Mouse (Mus musculus): Measurements from ENCODE around the gene Aoah.

Aoah gene

GRCm38 (mm10) chr13:20905195-20905594 lies 111.3 kb downstream of the Aoah start:
- no peak for DNase-seq (ENCODE audit: low spot score in 2 of 2)

GRCm38 (mm10) chr13:20916698-20917511 lies 123.0 kb downstream of the Aoah start:
- DNase-seq (ENCODE audit: low spot score in 2 of 2), result no peak

GRCm38 (mm10) chr13:20920401-20920800 lies 126.5 kb downstream of the Aoah start:
- DNase-seq (ENCODE audit: low spot score in 2 of 2), result no peak

- no peak for DNase-seq (ENCODE audit: low spot score in 2 of 2)
Measured at GRCm38 (mm10) chr13:20936016-20936415, 142.1 kb downstream of the Aoah start.

GRCm38 (mm10) chr13:20937452-20937851 lies 143.5 kb downstream of the Aoah start:
- peak; percentile 37 to 61 for DNase-seq (ENCODE audit: low spot score in 2 of 2)

- DNase-seq (ENCODE audit: low spot score in 2 of 2), result no peak
Measured at GRCm38 (mm10) chr13:20939099-20939498, 145.2 kb downstream of the Aoah start.

- peak in 1 of 2 experiments; percentile 20 for DNase-seq (ENCODE audit: low spot score in 2 of 2)
Measured at GRCm38 (mm10) chr13:20940389-20940788, 146.5 kb downstream of the Aoah start.

- DNase-seq (ENCODE audit: low spot score in 2 of 2), result no peak
Measured at GRCm38 (mm10) chr13:20941707-20942106, 147.8 kb downstream of the Aoah start.

- no peak for DNase-seq (ENCODE audit: low spot score in 2 of 2)
Measured at GRCm38 (mm10) chr13:20963086-20963485, 169.2 kb downstream of the Aoah start.

- no peak for DNase-seq (ENCODE audit: low spot score in 2 of 2)
Measured at GRCm38 (mm10) chr13:20981234-20982230, 187.6 kb downstream of the Aoah start.

- DNase-seq (ENCODE audit: low spot score in 2 of 2), result no peak
Measured at GRCm38 (mm10) chr13:20985510-20985909, 191.6 kb downstream of the Aoah start.

GRCm38 (mm10) chr13:20985961-20986360 lies 192.0 kb downstream of the Aoah start:
- DNase-seq (ENCODE audit: low spot score in 2 of 2), result no peak

GRCm38 (mm10) chr13:21005238-21005637 lies 211.3 kb downstream of the Aoah start:
- no peak for DNase-seq (ENCODE audit: low spot score in 2 of 2)

GRCm38 (mm10) chr13:21005642-21006320 lies 211.9 kb downstream of the Aoah start:
- no peak for DNase-seq (ENCODE audit: low spot score in 2 of 2)

- no peak for DNase-seq (ENCODE audit: low spot score in 2 of 2)
Measured at GRCm38 (mm10) chr13:21006321-21006653, 212.4 kb downstream of the Aoah start.

GRCm38 (mm10) chr13:21013659-21014058 lies 219.7 kb downstream of the Aoah start:
- DNase-seq (ENCODE audit: low spot score in 2 of 2), result no peak

- DNase-seq (ENCODE audit: low spot score in 2 of 2), result peak; percentile 3 to 16
Measured at GRCm38 (mm10) chr13:21024831-21025230, 230.9 kb downstream of the Aoah start.

- peak; percentile 28 to 39 for DNase-seq (ENCODE audit: low spot score in 2 of 2)
Measured at GRCm38 (mm10) chr13:21033176-21033575, 239.3 kb downstream of the Aoah start.

- DNase-seq (ENCODE audit: low spot score in 2 of 2), result no peak
Measured at GRCm38 (mm10) chr13:21035011-21035410, 241.1 kb downstream of the Aoah start.

GRCm38 (mm10) chr13:21035981-21036380 lies 242.1 kb downstream of the Aoah start:
- DNase-seq (ENCODE audit: low spot score in 2 of 2), result no peak

GRCm38 (mm10) chr13:21040589-21041199 lies 246.8 kb downstream of the Aoah start:
- no peak for DNase-seq (ENCODE audit: low spot score in 2 of 2)

All from frontal cortex, postnatal 36 days (tissue).